Mouse (Mus musculus): ENCODE measurements around the gene Methig1.

DNA sequence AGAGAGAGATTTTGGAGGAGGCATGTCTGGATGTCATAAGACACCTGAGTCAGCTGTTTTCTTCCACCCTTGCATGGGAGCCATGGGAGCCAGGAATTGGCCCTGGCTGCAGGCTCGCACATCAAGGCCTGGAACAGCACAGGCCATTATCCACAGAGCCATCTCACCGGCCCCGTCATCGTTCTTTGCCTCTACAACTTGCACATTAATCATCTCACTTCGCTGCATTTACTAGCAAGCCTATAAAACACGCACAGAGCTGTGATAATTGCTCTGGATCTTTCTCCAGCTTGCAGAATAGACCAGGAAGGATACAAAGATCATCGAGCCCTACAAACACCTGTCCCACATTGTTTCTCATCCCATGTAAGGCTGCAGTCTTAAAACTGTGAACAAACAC, 22.2 kb upstream of the Methig1 start:
- TF ChIP-seq CTCF (IDR thresholded peaks at IDR 0.05; ENCODE audit: borderline replicate concordance, control insufficient read depth, extremely low read depth, insufficient read depth, low read length, poor library complexity) (no peak), POLR2A (IDR thresholded peaks at IDR 0.05; ENCODE audit: control insufficient read depth, extremely low read depth, insufficient read depth, low read length, poor library complexity) (no peak)

Data from thymus, adult 2 months (tissue).